Mouse (Mus musculus): ENCODE results near the gene Uqcr11.
A peak's percentile ranks its signal among the peaks of the same experiment; 100 is the strongest.

Uqcr11 gene

GRCm38 (mm10) chr10:80430375-80430980 is 23.8 kb upstream of the Uqcr11 start:
- DNase-seq, result no peak

GRCm38 (mm10) chr10:80429800-80430199 is 23.2 kb upstream of the Uqcr11 start:
- no peak for DNase-seq

- no peak for DNase-seq
Measured at GRCm38 (mm10) chr10:80425041-80425440, 18.4 kb upstream of the Uqcr11 start.

GRCm38 (mm10) chr10:80423562-80423961 is 16.9 kb upstream of the Uqcr11 start:
- DNase-seq, result no peak

- no peak for DNase-seq
Measured at GRCm38 (mm10) chr10:80421651-80422472, 15.2 kb upstream of the Uqcr11 start.

DNA sequence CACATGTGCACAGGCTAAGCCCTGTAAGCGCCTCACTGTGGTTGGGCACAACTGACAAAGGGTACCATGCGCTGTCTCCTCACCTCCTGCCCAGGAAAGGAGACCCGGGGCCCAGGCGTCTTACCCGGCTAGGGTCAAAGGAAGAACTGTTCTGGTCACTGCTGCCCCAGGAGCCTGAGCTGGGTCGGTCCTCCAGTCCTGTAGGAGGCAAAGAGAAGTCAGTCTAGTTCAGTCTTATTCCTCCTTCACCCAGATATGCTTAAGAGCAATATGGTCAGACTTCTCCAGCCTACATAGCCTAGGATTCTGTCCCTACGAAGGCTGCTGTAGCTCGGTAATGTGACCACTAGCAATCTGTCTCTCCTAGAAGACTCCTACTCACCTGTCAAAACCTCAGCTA is 14.6 kb upstream of the Uqcr11 start:
- no peak for DNase-seq

DNA sequence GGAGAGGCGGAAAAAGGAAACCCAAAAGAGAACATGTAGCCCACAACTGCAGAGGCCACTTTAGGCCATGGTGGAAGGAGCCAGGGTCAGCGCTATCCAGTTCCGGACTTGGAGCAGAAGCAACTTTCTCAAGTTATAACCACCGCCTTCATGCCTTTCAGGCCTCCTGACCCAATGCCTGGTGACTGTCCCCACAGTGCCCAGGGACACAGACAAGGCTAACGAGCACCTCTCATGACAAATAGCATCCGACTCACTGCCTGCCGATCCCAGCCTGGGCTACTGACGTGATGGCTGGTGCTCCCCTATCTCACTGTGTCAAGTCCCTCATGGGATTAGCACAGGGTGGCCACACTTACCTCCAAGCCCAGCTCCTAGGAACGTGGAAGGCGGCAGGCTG is 14.1 kb upstream of the Uqcr11 start:
- no peak for DNase-seq

GRCm38 (mm10) chr10:80419419-80419818 is 12.8 kb upstream of the Uqcr11 start:
- no peak for DNase-seq

DNA sequence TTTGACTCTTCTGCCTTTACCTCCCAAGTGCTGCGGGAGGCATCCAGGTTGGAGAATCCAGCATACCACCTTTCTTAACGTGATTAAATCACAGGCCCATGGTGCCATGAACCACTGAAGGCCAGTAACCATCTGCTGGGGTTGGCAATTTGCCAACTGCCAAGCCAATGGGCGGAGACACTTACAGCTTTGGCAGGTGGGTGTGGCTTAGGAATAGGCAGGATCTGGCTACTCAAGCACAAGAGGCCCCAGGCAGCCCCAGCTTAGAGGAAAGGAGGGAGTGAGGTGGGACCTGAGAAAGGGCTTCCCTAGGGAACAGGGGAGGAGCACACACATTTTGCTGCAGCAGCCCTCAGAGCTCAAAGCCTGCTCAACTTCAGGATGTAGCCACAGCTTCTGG is 11.7 kb upstream of the Uqcr11 start:
- DNase-seq, result no peak

- DNase-seq, result no peak
Measured at GRCm38 (mm10) chr10:80417841-80418240, 11.2 kb upstream of the Uqcr11 start.

DNA sequence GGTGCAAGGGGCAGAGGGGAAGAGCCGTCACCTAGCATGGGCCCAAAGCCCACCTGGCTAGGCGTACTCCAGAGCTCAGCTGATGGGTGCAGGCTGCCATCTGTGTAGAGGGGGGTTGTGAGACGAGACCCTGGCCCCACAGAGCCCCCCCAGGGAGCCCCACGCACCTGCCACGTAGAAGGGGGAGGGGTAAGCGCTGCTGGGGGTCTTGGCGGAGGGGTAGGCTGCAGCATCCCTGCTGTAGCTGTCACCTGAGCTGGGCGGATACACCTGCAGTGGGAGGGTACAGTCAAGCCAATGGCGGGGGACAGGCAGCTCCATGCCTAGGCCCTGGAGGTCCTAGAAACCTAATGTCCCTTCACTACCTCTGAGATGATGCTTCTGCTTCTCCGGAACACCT is 10.7 kb upstream of the Uqcr11 start:
- no peak for DNase-seq

- no peak for DNase-seq
Measured at GRCm38 (mm10) chr10:80415566-80415965, 8.9 kb upstream of the Uqcr11 start.

DNA sequence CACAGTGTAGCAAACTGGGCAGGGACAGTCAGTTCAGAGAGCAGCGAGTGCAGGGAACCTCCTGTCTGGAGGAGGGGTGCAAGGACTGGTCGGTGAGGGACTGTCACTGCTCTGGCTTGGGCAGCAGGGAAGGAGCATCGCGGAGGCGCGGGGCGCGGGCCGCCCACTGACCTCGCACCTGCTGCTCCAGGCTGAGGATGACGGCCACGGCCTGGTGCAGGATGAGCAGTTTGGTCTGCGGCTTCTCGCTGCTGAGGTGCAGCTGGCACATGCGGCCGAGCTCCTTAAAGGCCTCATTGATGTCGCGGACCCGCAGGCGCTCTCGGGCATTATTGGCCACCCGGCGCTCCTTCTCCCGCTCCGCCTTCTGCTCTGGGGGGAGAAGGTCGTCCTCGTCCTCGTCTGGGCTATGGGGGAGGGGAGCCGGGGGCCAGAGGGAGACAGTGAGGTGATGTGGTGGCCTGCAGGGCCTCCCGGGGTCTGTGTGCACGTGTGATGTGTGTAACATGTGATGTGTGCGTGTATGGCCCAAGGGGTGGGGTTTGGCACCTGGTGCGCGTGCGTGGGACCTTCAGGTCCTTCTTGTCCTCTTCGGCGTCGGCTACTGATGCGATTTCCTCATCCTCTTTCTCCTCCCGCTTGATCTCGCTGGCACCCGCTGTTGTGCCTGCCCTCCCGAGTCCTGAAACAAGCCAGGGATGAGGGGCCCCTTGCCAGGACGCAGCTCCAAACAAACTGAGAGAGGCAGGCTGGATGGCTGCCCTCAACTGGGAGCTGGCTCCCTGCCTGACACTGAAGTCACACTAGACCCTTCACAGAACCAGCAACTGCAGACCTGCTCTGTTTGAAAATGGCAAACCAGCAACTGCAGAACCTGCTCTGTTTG is 6.3 kb upstream of the Uqcr11 start:
- no peak for DNase-seq

- no peak for DNase-seq
Measured at GRCm38 (mm10) chr10:80407924-80408323, 1.3 kb upstream of the Uqcr11 start.

DNA sequence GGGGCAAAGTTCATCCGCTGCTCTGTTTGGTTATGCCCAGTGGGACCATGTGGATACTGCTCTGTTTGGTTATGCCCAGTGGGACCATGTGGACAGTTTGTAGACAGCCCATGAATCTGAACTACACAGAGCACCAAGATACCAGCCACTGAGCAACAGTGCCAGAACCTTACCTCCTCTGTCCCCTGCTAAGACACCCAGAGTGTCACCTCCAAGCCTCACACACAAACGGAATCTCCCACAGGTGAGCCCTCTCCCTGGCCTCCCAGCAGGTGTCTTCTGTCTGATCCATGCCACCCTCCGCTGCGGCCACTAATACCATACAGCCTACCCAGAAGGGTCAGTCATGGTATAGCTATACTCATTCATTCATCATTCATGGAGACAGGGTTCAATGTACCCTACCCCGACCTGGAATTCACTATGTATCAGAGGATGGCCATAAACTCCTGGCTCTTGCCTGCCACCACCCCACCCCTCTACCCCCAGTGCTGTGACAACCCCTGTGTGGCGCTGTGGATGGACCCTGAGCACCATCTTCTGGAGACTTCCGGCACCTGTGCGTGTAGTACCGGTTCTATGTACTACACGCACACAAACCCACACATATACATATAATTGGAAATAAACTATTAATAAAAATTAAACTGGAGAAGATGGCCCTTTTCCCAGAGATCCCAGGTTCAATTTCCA is 1.0 kb downstream of the Uqcr11 start:
- DNase-seq, result no peak

DNA sequence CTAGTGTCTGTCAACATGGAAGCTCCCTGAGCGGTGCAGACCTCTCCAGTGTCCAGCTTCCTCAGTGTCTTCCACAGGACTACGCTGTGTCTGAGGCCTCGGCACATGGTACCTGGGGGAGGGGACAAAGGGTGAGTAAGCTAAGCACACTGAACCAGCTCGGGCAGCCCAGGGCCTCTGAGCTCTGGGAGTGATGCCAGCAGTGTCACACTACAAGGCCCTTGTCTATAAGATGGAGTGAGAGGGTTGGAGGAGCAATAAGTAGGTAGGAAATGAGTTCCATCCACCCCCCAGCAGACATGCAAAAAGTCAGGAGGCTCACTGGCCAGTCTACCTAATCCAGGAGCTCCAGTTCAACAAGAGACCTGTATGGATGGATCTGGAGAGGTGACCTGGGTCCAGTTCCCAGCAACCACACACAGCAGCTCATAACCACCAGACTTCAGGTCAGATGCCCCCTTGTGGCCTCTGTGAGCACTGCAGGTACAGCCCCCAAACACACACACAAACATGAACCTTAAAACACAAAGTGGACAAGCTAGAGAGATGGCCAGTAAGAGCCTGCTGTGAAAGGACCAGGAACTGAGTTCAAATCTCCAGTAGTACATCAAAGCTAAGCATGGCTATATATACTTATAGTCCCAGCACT is 3.5 kb downstream of the Uqcr11 start:
- peak; percentile 32 for DNase-seq

GRCm38 (mm10) chr10:80400704-80401161 is 5.9 kb downstream of the Uqcr11 start:
- DNase-seq, result no peak

- no peak for DNase-seq
Measured at GRCm38 (mm10) chr10:80399973-80400703, 6.5 kb downstream of the Uqcr11 start.

DNA sequence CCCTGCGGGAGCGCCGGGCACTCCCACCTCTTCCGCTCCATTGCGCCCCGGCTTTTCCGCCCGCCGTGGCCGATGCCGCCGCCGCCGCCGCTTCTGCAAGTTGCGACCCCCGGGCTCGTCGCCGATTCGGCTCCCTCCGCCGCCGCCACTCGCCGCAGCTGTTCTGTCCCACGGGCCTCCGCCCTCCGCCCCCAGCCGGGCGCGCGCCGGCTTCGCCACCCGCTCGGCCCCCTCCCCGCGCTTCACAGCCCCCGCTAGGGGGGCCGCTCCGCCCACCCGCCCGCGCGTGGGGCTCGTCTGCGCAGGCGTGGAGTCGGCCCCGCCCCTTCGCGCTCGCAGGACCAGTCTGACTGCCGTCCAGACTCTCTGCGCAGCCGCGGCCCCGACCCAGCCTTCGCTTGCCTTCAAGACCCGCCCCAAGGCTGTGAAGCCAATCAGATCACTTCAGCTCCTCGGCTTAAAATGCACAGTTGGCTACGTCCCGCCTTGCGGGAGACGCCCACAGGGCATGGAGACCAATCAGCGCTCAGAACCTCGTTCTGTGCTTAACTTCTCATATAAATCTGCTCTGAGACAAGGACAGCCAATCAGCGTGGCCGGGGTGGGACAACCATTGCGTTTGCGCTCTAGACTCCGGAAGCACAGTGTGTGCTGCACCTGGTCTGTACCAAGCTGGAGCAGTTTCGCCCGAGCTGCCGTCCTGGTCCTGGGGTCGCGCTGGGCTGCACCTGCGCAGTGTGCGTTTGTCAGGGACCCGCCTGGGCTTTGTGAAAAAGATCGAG is 7.2 kb downstream of the Uqcr11 start, which contains the start of gene Mbd3:
Gene Mbd3 (minus strand): TSS at position 360 of the 782 bp plus-strand sequence.
- peak; percentile 100 for DNase-seq

DNA sequence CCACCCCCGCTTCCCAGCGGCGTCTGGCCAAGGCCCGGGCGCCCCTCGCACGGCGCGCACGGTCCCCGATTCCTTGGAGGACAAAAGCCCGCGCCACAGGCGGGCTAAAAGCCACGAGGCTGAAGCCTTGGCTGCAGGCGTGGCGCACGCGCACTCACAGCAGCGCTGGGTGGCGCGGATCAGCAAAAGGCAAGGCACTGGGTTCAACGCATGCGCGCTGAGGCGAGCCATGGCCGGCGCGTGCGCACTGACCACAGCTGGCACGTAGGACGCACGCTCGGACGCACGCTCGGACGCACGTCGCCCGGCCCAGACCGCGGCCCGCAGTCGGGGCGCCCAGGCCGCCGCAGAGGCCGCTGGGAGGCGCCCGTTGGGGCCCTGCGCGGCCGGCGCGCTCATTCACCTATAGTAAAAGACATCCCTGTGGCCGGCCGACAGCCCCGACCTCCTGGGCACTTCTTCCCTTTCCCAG is 7.9 kb downstream of the Uqcr11 start:
- peak; percentile 97 for DNase-seq

DNA sequence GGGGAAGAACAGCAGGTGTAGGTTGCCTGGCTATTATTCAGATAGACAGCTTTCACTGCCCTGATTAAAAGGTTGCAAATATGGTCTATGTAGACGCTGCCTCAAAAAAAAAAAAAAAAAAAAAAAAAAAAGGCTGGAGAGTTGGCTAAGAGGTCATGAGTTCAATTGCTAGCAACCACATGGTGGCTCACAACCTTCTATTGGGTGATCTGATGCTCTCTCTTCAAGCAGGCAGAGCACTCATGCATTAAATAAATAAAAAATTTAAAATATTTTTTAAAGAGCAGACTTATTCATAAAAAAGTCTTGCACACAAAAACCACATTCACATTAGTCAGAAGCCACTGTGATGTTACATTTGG is 8.5 kb downstream of the Uqcr11 start:
- DNase-seq, result no peak

Data from kidney, adult 11 months (tissue).